In genomic region chr12:4624201-4624600, GRCm38 (mm10) we compare ENCODE assay signal across 26 mouse cellular contexts. TPM values are rescaled to one million over a fixed set of nuclear protein-coding genes. Genes with fewer than 3 reads are reported as not detected.
DNase-seq lines count a peak whose midpoint lies in the region; ATAC-seq and TF ChIP-seq lines count a peak whose summit lies in the region.
"Had no signal": no experiment of that assay in that cellular context is flagged by ENCODE, and none has a peak within 500 bp of the region (broad histone marks: within the 10 kb centered on the region; RNA-seq: fewer than 3 reads in every experiment).

No protein-coding gene starts in this region.

- peaks cover 8% of the 10 kb centered on the region for H3K36me3 ChIP-seq in thymus, adult 2 months (ENCODE audit: control insufficient read depth, insufficient read depth, low read length)
- H3K36me3 ChIP-seq: midbrain, embryonic 12.5 days; stomach, embryonic 15.5 days had no signal

- peak; percentile 75 for ATAC-seq in inflammation-experienced regulatory T-cells, adult 6 months
- ATAC-seq: forebrain, postnatal 0 days; hindbrain, embryonic 16.5 days had no signal

- H3K27ac ChIP-seq in thymus, adult 2 months (ENCODE audit: control insufficient read depth, insufficient read depth, low read length): no peak overlapping the region
- H3K27ac ChIP-seq: gastrocnemius, adult 2 months; liver, embryonic 15.5 days; midbrain, embryonic 12.5 days; stomach, embryonic 15.5 days had no signal

- H3K4me3 ChIP-seq in thymus, adult 2 months (ENCODE audit: control insufficient read depth, insufficient read depth, low read length): no peak overlapping the region
- H3K4me3 ChIP-seq: gastrocnemius, adult 2 months; heart, embryonic 12.5 days; liver, embryonic 15.5 days; midbrain, embryonic 12.5 days; myocyte; stomach, embryonic 15.5 days had no signal

- H3K27me3 ChIP-seq in thymus, adult 2 months (ENCODE audit: control insufficient read depth, insufficient read depth, low read length): no peaks in the 10 kb centered on the region
- H3K27me3 ChIP-seq: heart, embryonic 12.5 days; liver, embryonic 15.5 days; midbrain, embryonic 12.5 days; stomach, embryonic 15.5 days had no signal

- H3K4me1 ChIP-seq in thymus, adult 2 months (replicated peaks; ENCODE audit: control insufficient read depth, insufficient read depth, low read length): no peaks in the 10 kb centered on the region
- H3K4me1 ChIP-seq: liver, embryonic 15.5 days; midbrain, embryonic 12.5 days; stomach, embryonic 15.5 days had no signal

- TF ChIP-seq POLR2A in thymus, adult 2 months (IDR thresholded peaks at IDR 0.05; ENCODE audit: control insufficient read depth, extremely low read depth, insufficient read depth, low read length, poor library complexity): no peak

- WGBS in thymus, adult 2 months: 28% methylated on average over 1 of the region's 1 CpGs

- DNase-seq in adrenal gland, postnatal 14 days: peak; percentile 12
- DNase-seq in adrenal gland, postnatal 4 days (ENCODE audit: low spot score in 2 of 2): no peak
- peak; percentile 11 for DNase-seq in thymus, adult 2 months
- DNase-seq in thymus, adult 18-20 months: no peak
- peak; percentile 27 for DNase-seq in thymus, postnatal 4 days
- no peak for DNase-seq in retina, embryonic 14.5 days (ENCODE audit: low spot score)
- DNase-seq in retina, postnatal 1 day: no peak
- DNase-seq: forebrain, postnatal 0 days; gastrocnemius, adult 2 months; heart, postnatal 36 days; kidney, adult 18-20 months; layer of hippocampus, adult 9-11 months had no signal

- TF ChIP-seq CTCF in thymus, adult 2 months (IDR thresholded peaks at IDR 0.05; ENCODE audit: borderline replicate concordance, control insufficient read depth, extremely low read depth, insufficient read depth, low read length, poor library complexity): no peak

RNA-seq across cellular contexts. Expression of gene Gm3625, which starts 31.5 kb away (rescaled TPM):
- total RNA-seq in adrenal gland, postnatal 14 days (2021): not detected in 2 replicates
- total RNA-seq in adrenal gland, postnatal 4 days (2021): not detected
- polyA plus RNA-seq in thymus, adult 2 months (2012; rRNA removed): not detected in 2 replicates
- polyA plus RNA-seq in inflammation-experienced regulatory T-cells, adult 6 months (2017; shearing (Covaris generic)): not detected
- total RNA-seq: adrenal gland, adult 18-20 months; forebrain, postnatal 0 days; gastrocnemius, adult 2 months; granulocyte monocyte progenitor cell, adult 5-6 weeks; heart, postnatal 36 days; left cerebral cortex, postnatal 10 days; neutrophil, adult 5-6 weeks had no signal
- polyA plus RNA-seq: embryonic facial prominence, embryonic 14.5 days; forebrain, postnatal 0 days; heart, embryonic 12.5 days; hindbrain, embryonic 16.5 days; limb, embryonic 14.5 days; liver, embryonic 15.5 days; midbrain, embryonic 12.5 days; myocyte; small intestine, adult 2 months; stomach, embryonic 15.5 days had no signal

RNA-seq across cellular contexts. Expression of gene Itsn2, which starts 31.8 kb away (rescaled TPM):
- total RNA-seq in adrenal gland, postnatal 14 days (2021): 47.8 and 61.2 TPM in 2 replicates
- 10 to 100 TPM; 47.7 to 49.3 TPM for total RNA-seq in adrenal gland, postnatal 4 days (2021)
- polyA plus RNA-seq in thymus, adult 2 months (2012; rRNA removed): 51.6 and 62.9 TPM in 2 replicates
- polyA plus RNA-seq in inflammation-experienced regulatory T-cells, adult 6 months (2017; shearing (Covaris generic)): 10 to 100 TPM; 49.8 to 65.3 (median 61.3) TPM

Comparison
In these comparisons a context has a peak if more than half of its experiments do, and no peak if none do; other contexts are left out.
1. DNase-seq: peak in adrenal gland, postnatal 14 days (single experiment), thymus, adult 2 months (single experiment) and thymus, postnatal 4 days (single experiment); none in adrenal gland, postnatal 4 days (0 of 2), thymus, adult 18-20 months (0 of 2), retina, embryonic 14.5 days (single experiment) and retina, postnatal 1 day (single experiment).